Mouse (Mus musculus) kidney, adult 11 months (tissue): ENCODE data around the gene Med9.
"Not testable (repeated sequence)": the region's sequence is repeated elsewhere in the genome, so short reads cannot be mapped to it uniquely, and the experiment has no call there.

Experiments used
- DNase-seq: peaks from one replicate; pipeline ENCODE4 v3.0.0; 2022

Gene Med9

GRCm38 (mm10) chr11:59947752-59948400 lies at the start of gene Med9:
Gene Med9, plus strand, starts transcription at chr11:59948206.
- peak; percentile 90 for DNase-seq

- peak; percentile 55 for DNase-seq
Observed at GRCm38 (mm10) chr11:59899711-59900685, 48.0 kb upstream of the Med9 start.

- DNase-seq: no peak
Observed at GRCm38 (mm10) chr11:59900995-59901394, 47.0 kb upstream of the Med9 start.

GRCm38 (mm10) chr11:59902045-59902726 lies 45.8 kb upstream of the Med9 start:
- DNase-seq: peak; percentile 62

GRCm38 (mm10) chr11:59906521-59907123 lies 41.4 kb upstream of the Med9 start:
- DNase-seq: no peak

DNA sequence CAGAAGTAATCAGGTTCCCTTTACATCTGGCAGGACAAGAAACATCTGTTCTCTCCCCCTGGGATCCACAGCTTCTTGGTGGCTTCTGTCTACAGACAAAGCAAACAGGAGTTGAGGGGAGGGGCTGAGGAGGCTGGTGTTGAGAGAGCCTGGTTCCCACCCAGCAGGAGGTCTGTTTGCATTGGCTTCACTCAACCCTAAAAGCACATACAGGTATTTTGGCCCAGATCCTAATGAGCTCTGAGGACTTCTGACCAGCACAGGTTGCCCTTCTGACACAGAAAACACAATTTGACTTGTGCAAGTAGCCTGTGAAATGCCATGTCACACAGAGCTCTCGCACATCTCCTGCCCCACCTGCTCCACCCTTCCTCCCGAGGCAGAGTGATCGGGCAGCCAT lies 39.6 kb upstream of the Med9 start:
- DNase-seq: peak; percentile 72

- DNase-seq: no peak
Observed at GRCm38 (mm10) chr11:59910586-59910985, 37.4 kb upstream of the Med9 start.

DNA sequence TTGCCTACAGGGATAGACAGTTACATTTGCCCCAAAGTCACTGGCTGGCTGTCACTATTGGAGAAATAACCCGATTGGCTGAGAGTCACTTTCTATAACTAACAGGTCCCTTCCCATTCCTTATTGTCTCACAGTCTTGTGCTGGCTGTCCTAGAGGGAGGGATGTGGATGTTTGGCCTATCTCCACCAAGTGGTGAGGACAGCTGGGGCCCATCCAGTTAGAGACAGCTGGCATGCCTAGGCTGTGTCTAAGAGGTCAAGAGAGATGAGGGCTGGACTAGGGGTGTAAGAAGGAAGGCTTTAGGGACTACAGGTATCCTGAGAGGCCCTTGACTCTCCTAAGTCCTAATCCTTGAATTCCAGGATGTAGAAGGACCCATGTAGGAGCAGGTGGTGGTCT lies 36.5 kb upstream of the Med9 start:
- DNase-seq: no peak

GRCm38 (mm10) chr11:59913702-59914101 lies 34.3 kb upstream of the Med9 start:
- no peak for DNase-seq

DNA sequence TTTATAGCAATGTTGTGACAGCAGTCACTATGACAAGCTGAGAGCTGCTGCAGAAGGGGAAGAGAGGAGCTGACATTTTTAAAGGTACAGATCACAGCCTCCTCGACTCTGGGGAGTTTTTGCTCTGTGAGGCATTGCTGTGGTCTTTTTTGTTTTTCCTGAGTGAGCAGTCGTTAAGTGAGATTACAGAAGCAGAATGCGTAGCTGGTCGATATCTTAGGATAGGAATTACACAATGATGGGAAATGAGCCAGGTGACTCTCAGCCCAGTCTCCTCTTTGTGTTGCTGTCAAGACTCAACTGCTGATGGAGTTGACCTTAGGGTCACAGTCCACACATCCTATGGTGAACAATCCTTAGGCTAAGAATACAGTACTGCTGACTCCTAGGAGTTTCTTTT lies 30.0 kb upstream of the Med9 start:
- peak; percentile 46 for DNase-seq

DNA sequence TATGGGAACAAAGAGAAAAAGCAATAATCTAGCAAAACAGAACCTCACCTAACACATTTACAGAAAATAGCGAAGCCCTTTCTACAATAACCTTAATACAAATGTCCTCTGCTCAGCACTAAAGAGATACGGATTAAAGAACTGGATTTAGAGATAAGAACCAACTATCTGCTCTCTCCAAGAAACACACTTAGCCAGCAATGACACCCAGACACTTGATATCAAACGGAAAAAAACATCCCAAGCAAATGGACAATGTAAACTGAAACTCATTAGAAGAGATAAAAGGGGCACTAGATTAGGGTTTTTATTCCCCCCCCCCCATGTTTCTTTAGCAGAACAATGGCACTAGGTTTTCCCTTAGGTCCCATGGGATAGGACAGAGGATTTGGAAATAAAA lies 28.6 kb upstream of the Med9 start:
- no peak for DNase-seq

DNA sequence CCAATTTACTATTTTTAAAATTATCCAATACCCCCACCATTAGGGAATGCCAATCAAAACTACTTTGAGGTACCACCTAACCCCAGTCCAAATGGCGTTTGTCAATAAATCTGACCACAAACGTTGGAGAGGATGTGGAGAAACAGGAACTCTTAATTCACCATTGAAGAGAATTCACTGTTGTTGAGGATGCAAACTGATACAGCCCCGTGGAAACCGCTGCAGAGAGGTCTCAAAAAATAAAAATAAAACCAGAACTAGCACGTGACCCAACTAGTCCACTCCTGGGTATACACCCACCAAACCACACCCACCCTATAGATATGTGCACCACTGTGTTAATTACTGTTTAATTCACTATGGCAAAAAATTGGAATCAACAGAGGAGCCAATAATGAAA lies 27.7 kb upstream of the Med9 start:
- no peak for DNase-seq

- DNase-seq: peak; percentile 77
Observed at GRCm38 (mm10) chr11:59921265-59921664, 26.7 kb upstream of the Med9 start.

DNA sequence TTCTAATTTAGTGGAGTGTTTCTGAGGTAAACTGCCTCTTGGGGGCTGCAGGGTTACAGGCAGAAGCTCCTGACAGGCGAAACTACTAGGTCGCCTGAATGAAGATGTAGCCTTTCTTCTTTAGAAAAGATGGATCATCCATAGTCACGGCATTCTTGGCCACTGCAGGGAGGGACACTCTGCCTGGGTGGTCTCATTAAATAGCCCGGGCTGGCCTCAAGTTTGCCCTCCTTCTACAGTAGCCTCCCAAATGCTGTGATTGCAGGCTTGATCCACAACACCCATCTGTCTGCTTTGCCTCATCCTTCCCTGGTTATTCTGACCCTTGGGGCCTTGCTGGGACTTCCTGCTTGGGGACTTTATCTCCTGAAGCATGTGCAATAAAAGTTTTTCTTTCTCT lies 18.0 kb upstream of the Med9 start:
- no peak for DNase-seq

- DNase-seq: no peak
Observed at GRCm38 (mm10) chr11:59932560-59933337, 15.3 kb upstream of the Med9 start.

- no peak for DNase-seq
Observed at GRCm38 (mm10) chr11:59933943-59934342, 14.1 kb upstream of the Med9 start.

DNA sequence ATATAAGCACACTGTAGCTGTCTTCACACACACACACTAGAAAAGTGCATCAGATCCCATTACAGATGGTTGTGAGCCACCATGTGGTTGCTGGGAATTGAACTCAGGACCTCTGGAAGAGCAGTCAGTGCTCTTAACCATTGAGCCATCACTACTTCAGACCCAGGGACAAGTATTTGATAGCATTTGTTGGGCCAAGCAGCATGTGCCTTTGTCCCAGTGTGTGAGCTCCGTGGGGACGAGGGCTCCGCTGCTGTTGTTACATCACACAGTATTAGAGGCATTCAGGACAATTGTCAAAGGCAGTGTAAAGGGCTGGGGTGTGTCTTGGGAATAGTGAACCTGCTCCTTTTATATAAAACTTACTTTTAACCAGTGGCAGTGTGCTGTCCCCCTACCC lies 11.0 kb upstream of the Med9 start:
- DNase-seq: no peak

- DNase-seq: no peak
Observed at GRCm38 (mm10) chr11:59937615-59938014, 10.4 kb upstream of the Med9 start.

- no peak for DNase-seq
Observed at GRCm38 (mm10) chr11:59939821-59940220, 8.2 kb upstream of the Med9 start.

- no peak for DNase-seq
Observed at GRCm38 (mm10) chr11:59940645-59941044, 7.4 kb upstream of the Med9 start.

- DNase-seq: peak; percentile 31
Observed at GRCm38 (mm10) chr11:59941391-59941790, 6.6 kb upstream of the Med9 start.

DNA sequence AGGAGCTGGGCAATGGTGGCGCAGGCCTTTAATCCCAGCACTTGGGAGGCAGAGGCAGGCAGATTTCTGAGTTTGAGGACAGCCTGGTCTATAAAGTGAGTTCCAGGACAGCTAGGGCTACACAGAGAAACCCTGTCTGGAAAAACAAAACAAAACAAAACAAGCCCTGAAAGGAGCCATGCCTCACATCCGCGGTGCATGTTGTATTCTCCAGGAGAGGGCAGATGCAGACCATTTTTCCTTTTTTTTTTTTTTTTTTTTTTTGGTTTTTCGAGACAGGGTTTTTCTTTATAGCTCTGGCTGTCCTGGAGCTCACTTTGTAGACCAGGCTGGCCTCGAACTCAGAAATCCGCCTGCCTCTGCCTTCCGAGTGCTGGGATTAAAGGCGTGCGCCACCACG lies 3.2 kb upstream of the Med9 start:
- not testable (repeated sequence) for DNase-seq
